Mouse (Mus musculus) bone marrow macrophage, adult 2 months (primary cell): ENCODE data around the gene AY074887. TPM values are rescaled to one million over a fixed set of nuclear protein-coding genes. Genes with fewer than 3 reads are reported as not detected.

ENCODE experiments used
- H3K27ac ChIP-seq: 2 replicates; pipeline ENCODE4 v1.5.1; 2012; ENCODE audit warnings: low read depth, low read length; ENCODE audit not compliant: insufficient read depth
- H3K4me1 ChIP-seq: 2 replicates; pipeline ENCODE4 v1.6.1; 2012; ENCODE audit warnings: low read length; ENCODE audit not compliant: control insufficient read depth, insufficient read depth
- H3K4me3 ChIP-seq: 2 replicates; pipeline ENCODE4 v1.5.1; 2012; ENCODE audit warnings: mild to moderate bottlenecking, low read length, moderate library complexity; ENCODE audit not compliant: insufficient read depth
- CTCF ChIP-seq: IDR thresholded peaks from 2 replicates; pipeline ENCODE4 v1.5.1; 2012; ENCODE audit warnings: low read depth, mild to moderate bottlenecking, low read length, moderate library complexity
- POLR2A ChIP-seq: IDR thresholded peaks from 2 replicates; pipeline ENCODE4 v1.6.1; 2012; ENCODE audit warnings: mild to moderate bottlenecking, low read depth, low read length, borderline replicate concordance
- polyA plus RNA-seq: library from polyadenylated mRNA; stranded (reverse); fragments of >200 nt; gene quantifications from 2 replicates; pipeline ENCODE4 v1.2.4, GENCODE M21; 2012; ENCODE audit not compliant: missing spikeins, insufficient read depth, insufficient read length

Gene AY074887
- polyA plus RNA-seq, 1 experiment: 1.2 TPM

DNA sequence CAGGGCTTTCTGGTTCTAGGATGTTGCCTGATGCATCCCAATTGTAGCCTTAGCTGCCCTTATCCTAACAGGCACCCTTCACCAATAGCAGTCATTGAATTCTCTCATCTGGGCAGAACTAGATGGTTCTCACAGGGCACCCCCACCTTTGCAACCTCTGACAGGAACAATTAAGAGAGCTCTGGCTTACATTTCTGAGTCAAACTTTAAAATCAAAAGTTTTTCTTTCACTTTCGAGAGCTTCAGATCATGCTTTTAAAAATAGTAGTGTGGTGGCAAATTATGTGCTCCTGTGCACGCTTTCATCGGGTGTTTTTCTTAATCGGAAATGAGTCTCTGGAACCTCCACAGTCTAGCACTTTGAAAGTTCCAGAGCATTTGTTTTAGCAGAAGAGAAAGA, 10.3 kb upstream of the AY074887 start:
- TF ChIP-seq CTCF: no peak
- TF ChIP-seq POLR2A: no peak
- no peaks in the 10 kb centered on the region for H3K4me1 ChIP-seq
- H3K4me3 ChIP-seq: no peak overlapping the region
- no peak overlapping the region for H3K27ac ChIP-seq

GRCm38 (mm10) chr9:54950162-54950561, 636 bp downstream of the AY074887 start:
- Histone ChIP-seq H3K27ac (peak overlapping the region; percentile 66), H3K4me3 (peak overlapping the region; percentile 58), H3K4me1 (peaks cover 25% of the 10 kb centered on the region)

DNA sequence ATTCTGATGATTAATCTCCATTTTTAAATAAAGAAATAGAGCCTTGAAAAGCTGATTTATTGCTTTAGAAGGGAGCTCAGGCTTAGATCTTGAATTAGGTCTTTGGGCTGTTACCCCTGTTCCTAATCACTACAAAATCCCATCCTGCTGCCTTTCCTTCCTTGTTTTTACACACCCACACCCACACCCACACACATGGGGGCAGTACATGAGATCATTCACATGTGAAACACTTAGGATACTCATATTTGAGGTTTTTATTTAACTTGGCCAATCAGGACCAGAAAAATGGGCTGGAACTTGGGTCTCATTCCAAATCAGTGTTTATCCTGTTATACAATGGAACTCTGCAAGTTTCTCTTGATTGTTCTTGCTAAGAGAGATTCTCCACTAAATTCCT, 1.3 kb downstream of the AY074887 start:
- Histone ChIP-seq H3K4me1 (peaks cover 22% of the 10 kb centered on the region), H3K4me3 (no peak overlapping the region)
- TF ChIP-seq CTCF (no peak), POLR2A (no peak)

DNA sequence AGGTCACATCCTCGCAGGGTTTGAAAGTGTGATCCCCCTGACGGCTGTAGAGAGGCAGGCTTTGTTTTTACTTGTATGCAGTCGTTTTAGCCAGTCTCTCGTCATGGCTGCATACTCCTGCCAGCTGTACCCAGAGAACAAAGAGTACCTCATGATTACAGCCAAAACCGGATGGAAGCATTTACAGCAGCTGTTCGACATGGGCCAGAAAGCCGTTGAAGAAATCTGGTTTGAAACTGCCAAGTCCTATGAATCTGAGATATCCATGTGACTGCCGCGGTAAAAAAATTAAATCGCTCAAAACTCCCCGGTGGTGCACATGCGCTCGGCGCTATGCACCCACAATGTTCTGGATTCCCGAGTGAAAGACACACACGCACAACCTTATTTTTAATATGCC, 4.5 kb downstream of the AY074887 start:
- Histone ChIP-seq H3K4me3 (no peak overlapping the region), H3K4me1 (peaks cover 5% of the 10 kb centered on the region; the same call in 1 of the 2 replicates), H3K27ac (no peak overlapping the region)
- TF ChIP-seq CTCF (no peak), POLR2A (no peak)

More for the DNA sequence above, 1.3 kb downstream of the AY074887 start:
- no peak overlapping the region for H3K27ac ChIP-seq

- H3K27ac ChIP-seq: no peak overlapping the region
- H3K4me1 ChIP-seq: peaks cover 2% of the 10 kb centered on the region; the same call in 1 of the 2 replicates
- TF ChIP-seq POLR2A (no peak), CTCF (no peak)
Observed at GRCm38 (mm10) chr9:54944467-54944866, 6.3 kb downstream of the AY074887 start.

DNA sequence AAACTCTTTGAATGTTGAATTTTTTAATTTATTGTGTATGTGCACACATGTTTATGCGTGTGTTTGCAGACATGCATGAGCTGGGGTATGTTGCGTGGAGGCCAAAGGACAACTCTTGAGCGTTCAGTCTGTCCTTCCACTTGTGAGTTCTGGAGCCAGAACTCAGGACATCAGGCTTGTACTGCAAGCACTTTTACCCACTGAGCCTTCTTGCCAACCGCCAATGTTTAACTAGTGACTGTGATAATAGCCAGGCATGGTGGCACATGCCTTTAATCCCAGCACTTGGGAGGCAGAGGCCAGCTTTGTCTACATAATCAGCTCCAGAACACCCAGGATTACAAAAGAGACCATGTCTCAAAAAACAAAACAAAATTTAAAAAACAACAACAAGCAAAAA, 8.7 kb downstream of the AY074887 start:
- Histone ChIP-seq H3K4me3 (no peak overlapping the region), H3K4me1 (no peaks in the 10 kb centered on the region), H3K27ac (no peak overlapping the region)
- TF ChIP-seq POLR2A: no peak
- no peak for TF ChIP-seq CTCF

More at GRCm38 (mm10) chr9:54944467-54944866, 6.3 kb downstream of the AY074887 start:
- no peak overlapping the region for H3K4me3 ChIP-seq

- no peaks in the 10 kb centered on the region for H3K4me1 ChIP-seq
- no peak for TF ChIP-seq CTCF
- no peak for TF ChIP-seq POLR2A
- H3K4me3 ChIP-seq: no peak overlapping the region
- H3K27ac ChIP-seq: no peak overlapping the region
Observed at GRCm38 (mm10) chr9:54932379-54932778, 18.4 kb downstream of the AY074887 start.

GRCm38 (mm10) chr9:54931765-54932164, 19.0 kb downstream of the AY074887 start:
- Histone ChIP-seq H3K27ac (no peak overlapping the region), H3K4me3 (no peak overlapping the region), H3K4me1 (no peaks in the 10 kb centered on the region)
- TF ChIP-seq CTCF: no peak
- no peak for TF ChIP-seq POLR2A

GRCm38 (mm10) chr9:54930741-54931140, 20.1 kb downstream of the AY074887 start:
- TF ChIP-seq POLR2A (no peak), CTCF (no peak)
- no peaks in the 10 kb centered on the region for H3K4me1 ChIP-seq
- no peak overlapping the region for H3K4me3 ChIP-seq
- no peak overlapping the region for H3K27ac ChIP-seq

GRCm38 (mm10) chr9:54919946-54920345, 30.9 kb downstream of the AY074887 start:
- TF ChIP-seq POLR2A: no peak
- no peak for TF ChIP-seq CTCF
- no peaks in the 10 kb centered on the region for H3K4me1 ChIP-seq

GRCm38 (mm10) chr9:54918781-54919180, 32.0 kb downstream of the AY074887 start:
- Histone ChIP-seq H3K4me3 (no peak overlapping the region), H3K27ac (no peak overlapping the region), H3K4me1 (no peaks in the 10 kb centered on the region)
- no peak for TF ChIP-seq CTCF

More at GRCm38 (mm10) chr9:54919946-54920345, 30.9 kb downstream of the AY074887 start:
- no peak overlapping the region for H3K4me3 ChIP-seq
- no peak overlapping the region for H3K27ac ChIP-seq
